Mouse (Mus musculus) liver, postnatal 0 days (tissue): ENCODE measurements around the gene Chpf.

Experiments
- CTCF ChIP-seq: sonication (generic); IDR thresholded peaks from 2 replicates; pipeline ENCODE4 v1.5.1; 2016; ENCODE audit warnings: antibody characterized with exemption, low read depth
- EP300 ChIP-seq: IDR thresholded peaks from 2 replicates; pipeline ENCODE4 v1.6.1; 2016; ENCODE audit warnings: antibody characterized with exemption, low read depth, mild to moderate bottlenecking

- TF ChIP-seq CTCF = no peak
- no peak for TF ChIP-seq EP300
Observed at GRCm38 (mm10) chr1:75486561-75486960, 7.5 kb upstream of the Chpf start.
